Mouse (Mus musculus) heart, embryonic 13.5 days (tissue): Measurements from ENCODE around the gene Krtap13-1. TPM values are rescaled to one million over a fixed set of nuclear protein-coding genes. Genes with fewer than 3 reads are reported as not detected.

Experiments
- ATAC-seq: fragments of 200-750 bp; cut with Nextera tagmentation; 2 replicates; pipeline ENCODE4 v1.8.0; 2017; ENCODE audit warnings: moderate TSS enrichment; ENCODE audit not compliant: insufficient number of reproducible peaks, low FRiP score, low TSS enrichment; ENCODE audit errors: extremely low read depth
- H3K27ac ChIP-seq: fragments of 300-500 bp; sonication (generic); replicated peaks from 2 replicates; pipeline ENCODE4 v1.5.1; 2015; ENCODE audit warnings: moderate library complexity, mild to moderate bottlenecking, inconsistent platforms
- H3K27me3 ChIP-seq: fragments of 300-500 bp; sonication (generic); replicated peaks from 2 replicates; pipeline ENCODE4 v1.6.1; 2015; ENCODE audit warnings: mild to moderate bottlenecking, inconsistent platforms
- H3K36me3 ChIP-seq: fragments of 300-500 bp; sonication (generic); 2 replicates; pipeline ENCODE4 v1.6.1; 2015; ENCODE audit warnings: mild to moderate bottlenecking, inconsistent platforms
- H3K4me1 ChIP-seq: fragments of 300-500 bp; sonication (generic); 2 replicates; pipeline ENCODE4 v1.6.1; 2015; ENCODE audit warnings: inconsistent platforms
- H3K4me2 ChIP-seq: fragments of 300-500 bp; sonication (generic); 2 replicates; pipeline ENCODE4 v1.6.1; 2015; ENCODE audit warnings: inconsistent platforms, mild to moderate bottlenecking, moderate library complexity
- H3K4me3 ChIP-seq: fragments of 300-500 bp; sonication (generic); 2 replicates; pipeline ENCODE4 v1.5.1; 2015; ENCODE audit warnings: moderate library complexity, mild to moderate bottlenecking, inconsistent platforms
- H3K9ac ChIP-seq: fragments of 300-500 bp; sonication (generic); 2 replicates; pipeline ENCODE4 v1.6.1; 2015; ENCODE audit warnings: inconsistent platforms, mild to moderate bottlenecking, moderate library complexity
- H3K9me3 ChIP-seq: fragments of 300-500 bp; sonication (generic); 2 replicates; pipeline ENCODE4 v1.6.1; 2016; ENCODE audit warnings: inconsistent platforms
- WGBS: fragments of 180-500 bp; shearing (Covaris S2); methylation state at CpG from one replicate; pipeline ENCODE4 v1.1.7; 2015; ENCODE audit warnings: mixed read lengths; 5-methylcytosine and 5-hydroxymethylcytosine counted together
- polyA plus RNA-seq: library from polyadenylated mRNA; unstranded; fragments of >200 nt; fragmentation: Nextera tagmentation; extraction: Ambion mirVana; gene quantifications from 2 replicates; pipeline ENCODE4 v1.2.1, GENCODE M21; 2015

Krtap13-1 gene
- polyA plus RNA-seq = not detected in 2 replicates

- H3K9me3 ChIP-seq = no peaks in the 10 kb centered on the region
- ATAC-seq = no peak
- H3K27ac ChIP-seq = no peak within 1 kb of the TSS
- H3K9ac ChIP-seq = no peak within 1 kb of the TSS
- 62% methylated on average over 4 of the region's 4 CpGs for WGBS
- H3K4me1 ChIP-seq = no peaks in the 10 kb centered on the region
- no peak within 1 kb of the TSS for H3K4me2 ChIP-seq
- no peaks in the 10 kb centered on the region for H3K27me3 ChIP-seq
- H3K36me3 ChIP-seq = no peaks in the 10 kb centered on the region
- no peak within 1 kb of the TSS for H3K4me3 ChIP-seq
Measured at GRCm38 (mm10) chr16:88728812-88729275, at the start of gene Krtap13-1. Gene Krtap13-1, plus strand, starts transcription at chr16:88728862.

DNA sequence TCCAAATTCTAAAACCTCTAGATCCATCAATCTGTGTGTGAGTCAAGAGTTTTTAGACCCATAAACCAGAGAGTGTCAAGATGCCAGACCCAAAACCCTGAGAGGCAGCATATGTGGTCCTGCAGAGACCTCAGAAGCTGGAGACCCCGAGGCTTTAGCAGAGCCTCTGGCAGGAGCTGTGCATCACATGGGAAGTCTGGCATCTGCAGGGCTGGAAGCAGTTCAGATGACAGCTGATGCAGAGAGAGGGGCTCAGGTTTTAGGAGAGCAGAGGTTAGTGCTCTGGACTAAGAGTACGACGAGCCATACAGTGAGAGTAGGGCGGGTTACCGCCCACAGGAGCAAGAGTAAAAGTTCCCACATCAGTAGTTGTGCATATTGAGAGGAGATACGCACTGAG, 49.6 kb upstream of the Krtap13-1 start:
- no peaks in the 10 kb centered on the region for H3K36me3 ChIP-seq
- ATAC-seq = no peak
- no peak overlapping the region for H3K27ac ChIP-seq
- H3K4me2 ChIP-seq = no peak overlapping the region
- no peaks in the 10 kb centered on the region for H3K4me1 ChIP-seq
- H3K9ac ChIP-seq = no peak overlapping the region
- H3K4me3 ChIP-seq = no peak overlapping the region
- 76% methylated on average over 6 of the region's 6 CpGs for WGBS
- H3K9me3 ChIP-seq = no peaks in the 10 kb centered on the region
- H3K27me3 ChIP-seq = no peaks in the 10 kb centered on the region

- no peak overlapping the region for H3K4me2 ChIP-seq
- H3K4me1 ChIP-seq = no peaks in the 10 kb centered on the region
- H3K36me3 ChIP-seq = no peaks in the 10 kb centered on the region
- no peak overlapping the region for H3K27ac ChIP-seq
- WGBS = 57% methylated on average over 2 of the region's 2 CpGs
- no peaks in the 10 kb centered on the region for H3K27me3 ChIP-seq
- no peak for ATAC-seq
- H3K9me3 ChIP-seq = no peaks in the 10 kb centered on the region
- H3K9ac ChIP-seq = no peak overlapping the region
- no peak overlapping the region for H3K4me3 ChIP-seq
Measured at GRCm38 (mm10) chr16:88681282-88681681, 47.4 kb upstream of the Krtap13-1 start.

- H3K27ac ChIP-seq = no peak overlapping the region
- WGBS = 74% methylated on average over 4 of the region's 4 CpGs
- no peaks in the 10 kb centered on the region for H3K36me3 ChIP-seq
- H3K4me1 ChIP-seq = no peaks in the 10 kb centered on the region
- H3K9ac ChIP-seq = no peak overlapping the region
- no peak overlapping the region for H3K4me3 ChIP-seq
- no peaks in the 10 kb centered on the region for H3K9me3 ChIP-seq
- no peaks in the 10 kb centered on the region for H3K27me3 ChIP-seq
- no peak for ATAC-seq
- H3K4me2 ChIP-seq = no peak overlapping the region
Measured at GRCm38 (mm10) chr16:88696256-88696655, 32.4 kb upstream of the Krtap13-1 start.

- H3K9me3 ChIP-seq = no peaks in the 10 kb centered on the region
- H3K4me3 ChIP-seq = no peak overlapping the region
- no peak overlapping the region for H3K4me2 ChIP-seq
- no peaks in the 10 kb centered on the region for H3K4me1 ChIP-seq
- H3K27ac ChIP-seq = no peak overlapping the region
- no peaks in the 10 kb centered on the region for H3K36me3 ChIP-seq
- ATAC-seq = no peak; the same call in 1 of the 2 replicates
- H3K27me3 ChIP-seq = no peaks in the 10 kb centered on the region
- no peak overlapping the region for H3K9ac ChIP-seq
- 46% methylated on average over 4 of the region's 4 CpGs for whole genome bisulfite sequencing
Measured at GRCm38 (mm10) chr16:88701072-88701864, 27.4 kb upstream of the Krtap13-1 start.

DNA sequence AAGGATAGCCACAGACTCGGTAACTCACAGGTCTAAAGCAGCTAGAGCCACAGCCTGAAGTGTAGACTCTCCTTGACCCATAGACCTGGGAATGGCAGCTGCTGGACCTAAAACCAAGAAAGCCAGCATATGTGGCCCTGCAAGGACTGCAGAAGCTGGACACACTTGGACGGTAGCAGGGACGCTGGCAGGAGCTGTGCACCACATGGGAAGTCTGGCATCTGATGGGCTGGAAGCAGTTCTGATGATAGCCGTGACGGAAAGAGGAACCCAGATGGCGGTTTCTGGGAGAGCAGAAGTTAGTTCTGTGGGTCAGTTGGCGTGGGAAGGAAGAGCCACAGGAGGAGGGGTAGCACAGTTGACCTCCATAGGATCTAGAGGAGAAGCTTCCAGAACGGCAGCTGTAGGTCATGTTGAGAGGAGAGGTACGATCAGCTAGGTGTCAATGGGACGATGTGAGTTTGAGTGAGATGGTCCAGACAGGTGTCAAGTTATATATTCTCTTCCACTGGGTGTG, 21.1 kb upstream of the Krtap13-1 start, which contains the start of gene 2310061N02Rik:
Gene 2310061N02Rik, minus strand, starts transcription at position 467 of the 517 bp plus-strand sequence.
- H3K27ac ChIP-seq = no peak within 1 kb of the TSS
- H3K9me3 ChIP-seq = no peaks in the 10 kb centered on the region
- no peak within 1 kb of the TSS for H3K4me2 ChIP-seq
- H3K9ac ChIP-seq = no peak within 1 kb of the TSS
- ATAC-seq = no peak
- no peaks in the 10 kb centered on the region for H3K4me1 ChIP-seq
- 77% methylated on average over 10 of the region's 10 CpGs for WGBS
- no peaks in the 10 kb centered on the region for H3K36me3 ChIP-seq
- no peak within 1 kb of the TSS for H3K4me3 ChIP-seq
- no peaks in the 10 kb centered on the region for H3K27me3 ChIP-seq

- Histone ChIP-seq H3K27ac (no peak overlapping the region), H3K9ac (no peak overlapping the region)
- WGBS = 66% methylated on average over 4 of the region's 4 CpGs
Measured at GRCm38 (mm10) chr16:88710757-88711156, 17.9 kb upstream of the Krtap13-1 start.

DNA sequence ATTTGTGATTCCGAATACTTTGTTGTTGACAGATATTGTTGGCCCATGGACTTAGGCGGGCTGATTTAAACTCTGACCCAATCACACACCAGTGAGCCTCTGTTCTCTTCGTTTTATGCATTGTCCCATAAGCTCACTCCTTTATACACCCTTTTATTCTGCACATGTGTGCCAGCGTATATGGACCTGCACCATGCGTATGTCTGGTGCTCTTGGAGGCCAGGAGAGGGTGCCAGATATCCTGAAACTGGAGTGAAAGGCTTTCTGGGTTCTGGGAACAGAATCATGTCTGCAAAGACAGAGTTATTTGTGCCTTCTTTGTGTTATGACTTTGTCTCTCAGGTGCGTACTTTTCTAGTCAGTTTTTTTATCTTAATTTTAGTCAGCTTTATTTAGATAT, 17.4 kb upstream of the Krtap13-1 start:
- H3K4me2 ChIP-seq = no peak overlapping the region
- no peaks in the 10 kb centered on the region for H3K4me1 ChIP-seq
- ATAC-seq = no peak
- 78% methylated on average over 6 of the region's 6 CpGs for WGBS
- H3K27me3 ChIP-seq = no peaks in the 10 kb centered on the region
- no peak overlapping the region for H3K9ac ChIP-seq
- H3K36me3 ChIP-seq = no peaks in the 10 kb centered on the region
- no peak overlapping the region for H3K27ac ChIP-seq
- H3K9me3 ChIP-seq = no peaks in the 10 kb centered on the region
- H3K4me3 ChIP-seq = no peak overlapping the region

More at GRCm38 (mm10) chr16:88710757-88711156, 17.9 kb upstream of the Krtap13-1 start:
- no peak overlapping the region for H3K4me2 ChIP-seq
- no peak for ATAC-seq
- H3K4me3 ChIP-seq = no peak overlapping the region
- no peaks in the 10 kb centered on the region for H3K9me3 ChIP-seq
- H3K27me3 ChIP-seq = no peaks in the 10 kb centered on the region
- no peaks in the 10 kb centered on the region for H3K4me1 ChIP-seq
- no peaks in the 10 kb centered on the region for H3K36me3 ChIP-seq

DNA sequence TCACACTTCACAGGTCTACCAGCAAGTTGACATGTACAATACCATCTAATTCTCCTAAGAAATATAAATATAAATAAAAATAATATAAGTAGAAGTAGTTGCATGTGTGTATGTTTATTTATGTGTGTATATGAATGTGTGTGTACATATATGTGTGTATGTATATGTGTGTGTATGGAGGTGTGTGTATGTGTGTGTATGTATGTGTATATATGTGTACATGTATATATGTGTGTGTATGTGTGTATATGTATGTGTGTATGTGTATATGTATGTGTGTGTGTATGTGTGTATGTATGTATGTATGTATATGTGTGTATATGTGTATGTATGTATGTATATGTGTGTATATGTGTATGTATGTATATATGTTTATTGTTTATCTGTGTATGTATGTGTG, 12.1 kb upstream of the Krtap13-1 start:
- no peak overlapping the region for H3K9ac ChIP-seq
- no peaks in the 10 kb centered on the region for H3K9me3 ChIP-seq
- no peaks in the 10 kb centered on the region for H3K27me3 ChIP-seq
- no peak overlapping the region for H3K4me2 ChIP-seq
- H3K36me3 ChIP-seq = no peaks in the 10 kb centered on the region
- no peak for ATAC-seq
- H3K4me1 ChIP-seq = no peaks in the 10 kb centered on the region
- no peak overlapping the region for H3K4me3 ChIP-seq
- H3K27ac ChIP-seq = no peak overlapping the region

DNA sequence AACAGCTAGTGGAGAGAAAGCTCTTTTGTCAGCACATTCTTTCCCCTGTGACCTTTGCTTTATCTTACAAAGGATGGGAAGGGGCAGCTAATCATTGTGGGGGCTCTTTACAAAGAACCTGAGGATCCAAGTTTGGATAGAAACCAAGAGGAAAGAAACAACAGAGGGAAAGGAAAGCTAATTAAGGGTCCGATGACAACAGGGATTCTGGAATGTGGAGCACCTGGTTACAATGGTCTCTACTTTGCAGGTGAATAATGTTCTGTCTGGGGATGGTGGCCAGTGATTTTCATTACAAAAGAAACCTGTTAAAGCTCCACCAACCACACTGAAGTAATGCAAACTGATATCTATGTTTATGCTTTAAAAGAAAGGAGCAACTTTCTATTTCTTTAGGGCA, 8.6 kb upstream of the Krtap13-1 start:
- Histone ChIP-seq H3K9ac (no peak overlapping the region), H3K27me3 (no peaks in the 10 kb centered on the region), H3K36me3 (no peaks in the 10 kb centered on the region), H3K4me3 (no peak overlapping the region), H3K4me2 (no peak overlapping the region), H3K4me1 (no peaks in the 10 kb centered on the region), H3K27ac (no peak overlapping the region), H3K9me3 (no peaks in the 10 kb centered on the region)
- WGBS = 56% methylated on average over 1 of the region's 1 CpGs
- no peak for ATAC-seq

DNA sequence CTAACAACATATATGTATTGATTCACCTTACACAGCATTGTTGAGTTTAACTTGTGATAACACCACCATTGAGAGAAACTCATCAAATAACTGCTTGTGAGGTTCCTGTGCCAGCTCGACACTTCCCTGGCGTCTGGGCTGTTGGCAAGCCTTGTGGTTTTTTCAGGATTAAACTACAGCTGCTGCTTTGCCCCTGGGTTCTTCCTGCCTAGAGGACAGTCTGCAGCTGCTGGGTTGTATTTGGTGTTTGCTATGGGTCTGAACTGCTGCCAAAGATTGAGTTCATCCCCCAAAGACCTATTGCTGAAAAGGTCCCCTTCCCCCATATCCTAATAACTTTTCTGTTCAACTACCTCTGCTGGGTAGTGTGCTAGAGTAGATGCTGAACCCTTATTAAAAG, 6.7 kb downstream of the Krtap13-1 start:
- Histone ChIP-seq H3K9ac (no peak overlapping the region), H3K4me1 (no peaks in the 10 kb centered on the region), H3K4me3 (no peak overlapping the region), H3K27ac (no peak overlapping the region), H3K9me3 (no peaks in the 10 kb centered on the region), H3K36me3 (no peaks in the 10 kb centered on the region), H3K4me2 (no peak overlapping the region), H3K27me3 (no peaks in the 10 kb centered on the region)
- ATAC-seq = no peak
- 50% methylated on average over 2 of the region's 2 CpGs for WGBS
